Mouse (Mus musculus) midbrain, embryonic 15.5 days (tissue): ENCODE measurements around the gene Insc. TPM values are rescaled to one million over a fixed set of nuclear protein-coding genes. Genes with fewer than 3 reads are reported as not detected.

Source experiments
- ATAC-seq: fragments of 200-750 bp; cut with Nextera tagmentation; replicated peaks from 2 replicates; pipeline ENCODE4 v1.8.0; 2017; ENCODE audit warnings: moderate TSS enrichment
- H3K27ac ChIP-seq: fragments of 300-500 bp; sonication (generic); 2 replicates; pipeline ENCODE4 v1.5.1; 2015; ENCODE audit warnings: mild to moderate bottlenecking, inconsistent platforms
- H3K27me3 ChIP-seq: fragments of 300-500 bp; sonication (generic); replicated peaks from 2 replicates; pipeline ENCODE4 v1.6.1; 2015; ENCODE audit warnings: inconsistent platforms
- H3K36me3 ChIP-seq: fragments of 300-500 bp; sonication (generic); replicated peaks from 2 replicates; pipeline ENCODE4 v1.6.1; 2015; ENCODE audit warnings: inconsistent platforms
- H3K4me1 ChIP-seq: fragments of 300-500 bp; sonication (generic); 2 replicates; pipeline ENCODE4 v1.6.1; 2015; ENCODE audit warnings: inconsistent platforms
- H3K4me2 ChIP-seq: fragments of 300-500 bp; sonication (generic); 2 replicates; pipeline ENCODE4 v1.6.1; 2015; ENCODE audit warnings: inconsistent platforms, mild to moderate bottlenecking, moderate library complexity
- H3K4me3 ChIP-seq: fragments of 300-500 bp; sonication (generic); 2 replicates; pipeline ENCODE4 v1.5.1; 2015; ENCODE audit warnings: mild to moderate bottlenecking, inconsistent platforms
- H3K9ac ChIP-seq: fragments of 300-500 bp; sonication (generic); 2 replicates; pipeline ENCODE4 v1.6.1; 2015; ENCODE audit warnings: mild to moderate bottlenecking, inconsistent platforms
- H3K9me3 ChIP-seq: fragments of 300-500 bp; sonication (generic); 2 replicates; pipeline ENCODE4 v1.6.1; 2016; ENCODE audit warnings: inconsistent platforms
- WGBS: fragments of 180-500 bp; shearing (Covaris S2); methylation state at CpG from one replicate; pipeline ENCODE4 v1.1.7; 2015; ENCODE audit warnings: mixed read lengths; 5-methylcytosine and 5-hydroxymethylcytosine counted together
- polyA plus RNA-seq: library from polyadenylated mRNA; unstranded; fragments of >200 nt; fragmentation: Nextera tagmentation; extraction: Ambion mirVana; gene quantifications from 2 replicates; pipeline ENCODE4 v1.2.1, GENCODE M21; 2015

Insc gene
- polyA plus RNA-seq, 1 experiment from 2014 or later, result 2.5 TPM

- Histone ChIP-seq H3K9me3 (no peaks in the 10 kb centered on the region), H3K36me3 (no peaks in the 10 kb centered on the region), H3K27me3 (no peaks in the 10 kb centered on the region), H3K4me2 (no peak overlapping the region), H3K4me3 (no peak overlapping the region), H3K27ac (no peak overlapping the region), H3K4me1 (no peaks in the 10 kb centered on the region), H3K9ac (no peak overlapping the region)
- 71% methylated on average over 5 of the region's 5 CpGs for WGBS
- no peak for ATAC-seq
These were observed 63.8 kb downstream of the Insc start for GRCm38 (mm10) chr7:114807343-114807742.

GRCm38 (mm10) chr7:114808341-114808740 is 64.8 kb downstream of the Insc start:
- Histone ChIP-seq H3K4me1 (no peaks in the 10 kb centered on the region), H3K27me3 (no peaks in the 10 kb centered on the region), H3K9me3 (no peaks in the 10 kb centered on the region), H3K27ac (no peak overlapping the region), H3K9ac (no peak overlapping the region), H3K4me3 (no peak overlapping the region), H3K4me2 (no peak overlapping the region), H3K36me3 (no peaks in the 10 kb centered on the region)
- no peak for ATAC-seq
- WGBS, result 88% methylated on average over 3 of the region's 3 CpGs

GRCm38 (mm10) chr7:114817291-114817806 is 73.9 kb downstream of the Insc start:
- Histone ChIP-seq H3K9me3 (no peaks in the 10 kb centered on the region), H3K4me3 (no peak overlapping the region), H3K27me3 (0 out of 2 replicates have a peak, but pooled peaks cover 2% of the 10 kb centered on the region), H3K4me2 (no peak overlapping the region), H3K36me3 (no peaks in the 10 kb centered on the region), H3K4me1 (no peaks in the 10 kb centered on the region), H3K27ac (no peak overlapping the region), H3K9ac (no peak overlapping the region)
- WGBS, result 6% methylated on average over 6 of the region's 6 CpGs
- peak; percentile 97 for ATAC-seq

GRCm38 (mm10) chr7:114817879-114818278 is 74.4 kb downstream of the Insc start:
- Histone ChIP-seq H3K9ac (no peak overlapping the region), H3K4me3 (no peak overlapping the region), H3K9me3 (no peaks in the 10 kb centered on the region), H3K4me2 (no peak overlapping the region), H3K27me3 (0 out of 2 replicates have a peak, but pooled peaks cover 2% of the 10 kb centered on the region), H3K36me3 (no peaks in the 10 kb centered on the region), H3K27ac (no peak overlapping the region), H3K4me1 (no peaks in the 10 kb centered on the region)
- 40% methylated on average over 5 of the region's 5 CpGs for WGBS
- ATAC-seq, result peak; percentile 45; the same call in 1 of the 2 replicates

GRCm38 (mm10) chr7:114818351-114818750 is 74.9 kb downstream of the Insc start:
- 87% methylated on average over 3 of the region's 3 CpGs for WGBS
- no peak overlapping the region for H3K4me2 ChIP-seq
- no peaks in the 10 kb centered on the region for H3K36me3 ChIP-seq
- 0 out of 2 replicates have a peak, but pooled peaks cover 2% of the 10 kb centered on the region for H3K27me3 ChIP-seq
- H3K4me1 ChIP-seq, result no peaks in the 10 kb centered on the region
- H3K9me3 ChIP-seq, result no peaks in the 10 kb centered on the region
- no peak overlapping the region for H3K9ac ChIP-seq
- no peak overlapping the region for H3K4me3 ChIP-seq
- no peak overlapping the region for H3K27ac ChIP-seq
- no peak for ATAC-seq

GRCm38 (mm10) chr7:114818836-114819235 is 75.3 kb downstream of the Insc start:
- no peak overlapping the region for H3K9ac ChIP-seq
- H3K4me1 ChIP-seq, result no peaks in the 10 kb centered on the region
- ATAC-seq, result no peak
- H3K4me2 ChIP-seq, result no peak overlapping the region
- H3K27me3 ChIP-seq, result 0 out of 2 replicates have a peak, but pooled peaks cover 2% of the 10 kb centered on the region
- H3K9me3 ChIP-seq, result no peaks in the 10 kb centered on the region
- 75% methylated on average over 8 of the region's 8 CpGs for WGBS
- no peak overlapping the region for H3K4me3 ChIP-seq
- no peak overlapping the region for H3K27ac ChIP-seq
- H3K36me3 ChIP-seq, result no peaks in the 10 kb centered on the region

GRCm38 (mm10) chr7:114822736-114823135 is 79.2 kb downstream of the Insc start:
- Histone ChIP-seq H3K36me3 (no peaks in the 10 kb centered on the region), H3K4me1 (no peaks in the 10 kb centered on the region), H3K27me3 (0 out of 2 replicates have a peak, but pooled peaks cover 2% of the 10 kb centered on the region), H3K4me3 (no peak overlapping the region), H3K4me2 (no peak overlapping the region), H3K9me3 (no peaks in the 10 kb centered on the region), H3K27ac (no peak overlapping the region), H3K9ac (no peak overlapping the region)
- ATAC-seq, result no peak
- 96% methylated on average over 2 of the region's 2 CpGs for WGBS

- no peaks in the 10 kb centered on the region for H3K9me3 ChIP-seq
- WGBS, result 81% methylated on average over 4 of the region's 4 CpGs
- ATAC-seq, result no peak
These were observed 83.9 kb downstream of the Insc start for GRCm38 (mm10) chr7:114827360-114827759.

GRCm38 (mm10) chr7:114832257-114832940 is 88.9 kb downstream of the Insc start:
- H3K4me2 ChIP-seq, result no peak overlapping the region
- no peak overlapping the region for H3K27ac ChIP-seq
- no peaks in the 10 kb centered on the region for H3K36me3 ChIP-seq
- H3K27me3 ChIP-seq, result no peaks in the 10 kb centered on the region
- no peak overlapping the region for H3K9ac ChIP-seq
- no peak overlapping the region for H3K4me3 ChIP-seq
- no peaks in the 10 kb centered on the region for H3K9me3 ChIP-seq
- H3K4me1 ChIP-seq, result no peaks in the 10 kb centered on the region
- WGBS, result 52% methylated on average over 3 of the region's 3 CpGs
- ATAC-seq, result no peak

More at GRCm38 (mm10) chr7:114827360-114827759, 83.9 kb downstream of the Insc start:
- no peak overlapping the region for H3K4me3 ChIP-seq
- no peaks in the 10 kb centered on the region for H3K4me1 ChIP-seq
- H3K27me3 ChIP-seq, result no peaks in the 10 kb centered on the region
- H3K4me2 ChIP-seq, result no peak overlapping the region
- H3K9ac ChIP-seq, result no peak overlapping the region
- no peak overlapping the region for H3K27ac ChIP-seq
- H3K36me3 ChIP-seq, result no peaks in the 10 kb centered on the region

- Histone ChIP-seq H3K36me3 (no peaks in the 10 kb centered on the region), H3K27ac (no peak overlapping the region), H3K4me2 (no peak overlapping the region), H3K4me3 (no peak overlapping the region), H3K9me3 (no peaks in the 10 kb centered on the region), H3K4me1 (no peaks in the 10 kb centered on the region), H3K27me3 (no peaks in the 10 kb centered on the region), H3K9ac (no peak overlapping the region)
- WGBS, result 90% methylated on average over 6 of the region's 6 CpGs
- ATAC-seq, result no peak
These were observed 91.0 kb downstream of the Insc start for GRCm38 (mm10) chr7:114834504-114834903.

- 81% methylated on average over 3 of the region's 3 CpGs for WGBS
- Histone ChIP-seq H3K27me3 (no peaks in the 10 kb centered on the region), H3K27ac (no peak overlapping the region), H3K4me1 (no peaks in the 10 kb centered on the region), H3K4me2 (no peak overlapping the region), H3K36me3 (no peaks in the 10 kb centered on the region), H3K9me3 (no peaks in the 10 kb centered on the region), H3K9ac (no peak overlapping the region), H3K4me3 (no peak overlapping the region)
- no peak for ATAC-seq
These were observed 93.8 kb downstream of the Insc start for GRCm38 (mm10) chr7:114837268-114837667.

- Histone ChIP-seq H3K9ac (no peak overlapping the region), H3K4me2 (no peak overlapping the region), H3K4me3 (no peak overlapping the region), H3K9me3 (no peaks in the 10 kb centered on the region), H3K27me3 (no peaks in the 10 kb centered on the region), H3K4me1 (peaks cover 4% of the 10 kb centered on the region; the same call in 1 of the 2 replicates), H3K27ac (no peak overlapping the region), H3K36me3 (no peaks in the 10 kb centered on the region)
- WGBS, result 65% methylated on average over 5 of the region's 5 CpGs
- no peak for ATAC-seq
These were observed 96.7 kb downstream of the Insc start for GRCm38 (mm10) chr7:114840029-114840745.
